Mouse (Mus musculus): Measurements from ENCODE around the gene Psmd1. TPM values are rescaled to one million over a fixed set of nuclear protein-coding genes. Genes with fewer than 3 reads are reported as not detected.
"Not testable (repeated sequence)": the region's sequence is repeated elsewhere in the genome, so short reads cannot be mapped to it uniquely, and the experiment has no call there.

Psmd1 gene
- 196 and 200 TPM in 2 replicates for polyA plus RNA-seq (2014; fragmentation: Nextera tagmentation; extraction: Ambion mirVana)

- Histone ChIP-seq H3K9ac (peak within 1 kb of the TSS; percentile 98), H3K4me1 (ENCODE audit: insufficient read depth) (0 out of 2 replicates have a peak, but pooled peaks cover 6% of the 10 kb centered on the region), H3K36me3 (ENCODE audit: insufficient read depth) (no peaks in the 10 kb centered on the region), H3K27ac (ENCODE audit: low read depth) (peak within 1 kb of the TSS; percentile 67), H3K27me3 (ENCODE audit: insufficient read depth, low read length) (no peaks in the 10 kb centered on the region), H3K9me3 (ENCODE audit: low read depth, low read length) (no peaks in the 10 kb centered on the region), H3K4me3 (ENCODE audit: low read depth, low read length) (peak within 1 kb of the TSS; percentile 99), H3K4me2 (peak within 1 kb of the TSS; percentile 89)
- peak; percentile 96 for ATAC-seq (ENCODE audit: insufficient read depth)
- DNase-seq: peak; percentile 96
- under 1% methylated on average over 47 of the region's 47 CpGs for WGBS
- peak; percentile 87 for TF ChIP-seq CTCF (IDR thresholded peaks at IDR 0.05; ENCODE audit: low read depth)
Observed at GRCm38 (mm10) chr1:86064271-86064991, at the start of gene Psmd1. Psmd1 (plus strand) TSS chr1:86064387.

GRCm38 (mm10) chr1:86015758-86016157, 48.4 kb upstream of the Psmd1 start:
- ATAC-seq (ENCODE audit: insufficient read depth); H3K4me3 ChIP-seq (ENCODE audit: low read depth, low read length); H3K9ac ChIP-seq; H3K4me1 ChIP-seq (ENCODE audit: insufficient read depth); DNase-seq; H3K9me3 ChIP-seq (ENCODE audit: low read depth, low read length); H3K4me2 ChIP-seq; H3K36me3 ChIP-seq (ENCODE audit: insufficient read depth); H3K27ac ChIP-seq (ENCODE audit: low read depth): not testable (repeated sequence)
- peaks cover 23% of the 10 kb centered on the region for H3K27me3 ChIP-seq (ENCODE audit: insufficient read depth, low read length)
- 93% methylated on average over 9 of the region's 9 CpGs for WGBS

GRCm38 (mm10) chr1:86016516-86016915, 47.7 kb upstream of the Psmd1 start, which contains the start of gene Spata3:
Spata3 (plus strand) TSS chr1:86016816.
- TF ChIP-seq CTCF (IDR thresholded peaks at IDR 0.05; ENCODE audit: low read depth): no peak
- Histone ChIP-seq H3K27ac (ENCODE audit: low read depth) (no peak within 1 kb of the TSS), H3K4me3 (ENCODE audit: low read depth, low read length) (no peak within 1 kb of the TSS), H3K9ac (no peak within 1 kb of the TSS), H3K36me3 (ENCODE audit: insufficient read depth) (no peaks in the 10 kb centered on the region), H3K4me1 (ENCODE audit: insufficient read depth) (no peaks in the 10 kb centered on the region), H3K9me3 (ENCODE audit: low read depth, low read length) (no peaks in the 10 kb centered on the region), H3K4me2 (no peak within 1 kb of the TSS), H3K27me3 (ENCODE audit: insufficient read depth, low read length) (peaks cover 23% of the 10 kb centered on the region)
- DNase-seq (no peak), ATAC-seq (ENCODE audit: insufficient read depth) (no peak)
- WGBS: 86% methylated on average over 8 of the region's 8 CpGs

GRCm38 (mm10) chr1:86018235-86019055, 45.7 kb upstream of the Psmd1 start:
- ATAC-seq (ENCODE audit: insufficient read depth) (peak; percentile 74), DNase-seq (peak; percentile 81)
- H3K4me2 ChIP-seq: peak overlapping the region; percentile 91
- H3K4me3 ChIP-seq (ENCODE audit: low read depth, low read length): peak overlapping the region; percentile 47
- TF ChIP-seq CTCF (IDR thresholded peaks at IDR 0.05; ENCODE audit: low read depth): peak; percentile 64
- no peaks in the 10 kb centered on the region for H3K4me1 ChIP-seq (ENCODE audit: insufficient read depth)
- 3% methylated on average over 60 of the region's 60 CpGs for WGBS
- no peaks in the 10 kb centered on the region for H3K36me3 ChIP-seq (ENCODE audit: insufficient read depth)
- no peaks in the 10 kb centered on the region for H3K9me3 ChIP-seq (ENCODE audit: low read depth, low read length)
- H3K27me3 ChIP-seq (ENCODE audit: insufficient read depth, low read length): peaks cover 23% of the 10 kb centered on the region
- H3K9ac ChIP-seq: peak overlapping the region; percentile 42
- no peak overlapping the region for H3K27ac ChIP-seq (ENCODE audit: low read depth)

- no peak overlapping the region for H3K4me3 ChIP-seq (ENCODE audit: low read depth, low read length)
- no peak overlapping the region for H3K9ac ChIP-seq
- H3K4me2 ChIP-seq: no peak overlapping the region
- H3K9me3 ChIP-seq (ENCODE audit: low read depth, low read length): no peaks in the 10 kb centered on the region
- H3K27me3 ChIP-seq (ENCODE audit: insufficient read depth, low read length): peaks cover 23% of the 10 kb centered on the region
- DNase-seq (no peak), ATAC-seq (ENCODE audit: insufficient read depth) (no peak)
- no peaks in the 10 kb centered on the region for H3K4me1 ChIP-seq (ENCODE audit: insufficient read depth)
- WGBS: 66% methylated on average over 11 of the region's 11 CpGs
- H3K27ac ChIP-seq (ENCODE audit: low read depth): no peak overlapping the region
- 0 out of 2 replicates have a peak, but pooled peaks have one; percentile 27 for TF ChIP-seq CTCF (IDR thresholded peaks at IDR 0.05; ENCODE audit: low read depth)
- no peaks in the 10 kb centered on the region for H3K36me3 ChIP-seq (ENCODE audit: insufficient read depth)
Observed at GRCm38 (mm10) chr1:86021365-86021989, 42.7 kb upstream of the Psmd1 start.

GRCm38 (mm10) chr1:86032273-86032987, 31.8 kb upstream of the Psmd1 start:
- 14% methylated on average over 11 of the region's 11 CpGs for WGBS
- Histone ChIP-seq H3K27me3 (ENCODE audit: insufficient read depth, low read length) (no peaks in the 10 kb centered on the region), H3K4me1 (ENCODE audit: insufficient read depth) (no peaks in the 10 kb centered on the region), H3K9ac (no peak overlapping the region), H3K27ac (ENCODE audit: low read depth) (no peak overlapping the region), H3K4me2 (no peak overlapping the region), H3K9me3 (ENCODE audit: low read depth, low read length) (no peaks in the 10 kb centered on the region), H3K4me3 (ENCODE audit: low read depth, low read length) (no peak overlapping the region), H3K36me3 (ENCODE audit: insufficient read depth) (no peaks in the 10 kb centered on the region)
- DNase-seq: no peak
- no peak for TF ChIP-seq CTCF (IDR thresholded peaks at IDR 0.05; ENCODE audit: low read depth)
- no peak for ATAC-seq (ENCODE audit: insufficient read depth)

Data from lung, embryonic 14.5 days (tissue).